24 mouse cellular contexts compared by ENCODE assay signal in genomic region chr9:117423259-117423658, GRCm38 (mm10).
DNase-seq lines count a peak whose midpoint lies in the region; ATAC-seq and TF ChIP-seq lines count a peak whose summit lies in the region.
"Had no signal": no experiment of that assay in that cellular context is flagged by ENCODE, and none has a peak within 500 bp of the region (broad histone marks: within the 10 kb centered on the region; RNA-seq: fewer than 3 reads in every experiment).

No protein-coding gene starts in this region.

- H3K9me3 ChIP-seq in kidney, embryonic 14.5 days (ENCODE audit: control insufficient read depth, low read length) = no peaks in the 10 kb centered on the region
- H3K9me3 ChIP-seq: embryonic facial prominence, embryonic 12.5 days; forebrain, embryonic 12.5 days; heart, embryonic 15.5 days; hindbrain, embryonic 13.5 days had no signal

- H3K27me3 ChIP-seq in kidney, embryonic 14.5 days (ENCODE audit: control insufficient read depth, insufficient read depth, low read length) = no peaks in the 10 kb centered on the region
- H3K27me3 ChIP-seq: CH12.LX; embryonic facial prominence, embryonic 12.5 days; forebrain, embryonic 12.5 days; heart, embryonic 15.5 days; hindbrain, embryonic 13.5 days; Patski had no signal

- H3K27ac ChIP-seq in kidney, embryonic 14.5 days (ENCODE audit: low read depth, low read length) = no peak overlapping the region
- H3K27ac ChIP-seq: embryonic facial prominence, embryonic 12.5 days; forebrain, embryonic 12.5 days; heart, embryonic 15.5 days; hindbrain, embryonic 13.5 days had no signal

- H3K36me3 ChIP-seq in kidney, embryonic 14.5 days (ENCODE audit: control insufficient read depth, insufficient read depth, low read length) = no peaks in the 10 kb centered on the region
- H3K36me3 ChIP-seq: embryonic facial prominence, embryonic 12.5 days; forebrain, embryonic 12.5 days; heart, embryonic 15.5 days; hindbrain, embryonic 13.5 days had no signal

- no peak overlapping the region for H3K4me3 ChIP-seq in kidney, embryonic 14.5 days (ENCODE audit: low read length)
- H3K4me3 ChIP-seq: embryonic facial prominence, embryonic 12.5 days; forebrain, embryonic 12.5 days; heart, embryonic 15.5 days; hindbrain, embryonic 13.5 days had no signal

- TF ChIP-seq POLR2A in brain, embryonic 14.5 days (IDR thresholded peaks at IDR 0.05; ENCODE audit: borderline replicate concordance, extremely low read depth, insufficient read depth, insufficient read length, poor library complexity, severe bottlenecking) = no peak

- 66% methylated on average over 5 of the region's 5 CpGs for WGBS in kidney, embryonic 14.5 days

- no peak for ATAC-seq in kidney, embryonic 14.5 days (ENCODE audit: low FRiP score, low TSS enrichment)
- ATAC-seq: activated CD4-positive, CD25-positive, alpha-beta regulatory T cell, adult 4 months; forebrain, embryonic 16.5 days; Patski had no signal

- no peak overlapping the region for H3K9ac ChIP-seq in kidney, embryonic 14.5 days (ENCODE audit: low read depth, low read length)
- H3K9ac ChIP-seq: embryonic facial prominence, embryonic 12.5 days; forebrain, embryonic 12.5 days; heart, embryonic 15.5 days; hindbrain, embryonic 13.5 days had no signal

- H3K4me1 ChIP-seq in kidney, embryonic 14.5 days (ENCODE audit: control insufficient read depth, insufficient read depth, low read length) = no peaks in the 10 kb centered on the region
- H3K4me1 ChIP-seq: embryonic facial prominence, embryonic 12.5 days; forebrain, embryonic 12.5 days; heart, embryonic 15.5 days; hindbrain, embryonic 13.5 days had no signal

- peak; percentile 4 for DNase-seq in kidney, adult 11 months
- DNase-seq in kidney, postnatal 25 days = peak; percentile 20 to 41
- no peak for DNase-seq in kidney, postnatal 10 days
- peak; percentile 8 for DNase-seq in lung, postnatal 10 days
- DNase-seq in lung, postnatal 4 days = no peak
- peak; percentile 5 for DNase-seq in brain, embryonic 14.5 days (ENCODE audit: low read depth)
- no peak for DNase-seq in heart, adult 9 months (ENCODE audit: low spot score in 2 of 2)
- DNase-seq: adrenal gland, postnatal 14 days; cerebellum, adult 8-10 months; cerebellum, postnatal 14 days; embryo, embryonic 11 days; gastrocnemius, postnatal 10 days; heart, adult 18-20 months; heart, postnatal 14 days had no signal

- no peak overlapping the region for H3K4me2 ChIP-seq in kidney, embryonic 14.5 days (replicated peaks; ENCODE audit: low read depth, low read length)
- H3K4me2 ChIP-seq: embryonic facial prominence, embryonic 12.5 days; forebrain, embryonic 12.5 days; heart, embryonic 11.5 days; heart, embryonic 15.5 days; hindbrain, embryonic 13.5 days had no signal

- TF ChIP-seq CTCF in brain, embryonic 14.5 days (IDR thresholded peaks at IDR 0.05; ENCODE audit: borderline replicate concordance, extremely low read depth, insufficient read depth, insufficient read length) = no peak

Comparison
In these comparisons a context has a peak if more than half of its experiments do, and no peak if none do; other contexts are left out.
1. DNase-seq: peak in kidney, adult 11 months (single experiment), kidney, postnatal 25 days (2 of 2), lung, postnatal 10 days (single experiment) and brain, embryonic 14.5 days (single experiment); none in kidney, postnatal 10 days (single experiment), lung, postnatal 4 days (0 of 2) and heart, adult 9 months (0 of 2).